Mouse (Mus musculus) testis, adult 2 months (tissue): ENCODE measurements around the gene Nudc. TPM values are rescaled to one million over a fixed set of nuclear protein-coding genes. Genes with fewer than 3 reads are reported as not detected.

Source experiments
- H3K27ac ChIP-seq: fragments of 200-500 bp; 2 replicates; pipeline ENCODE4 v1.5.1; 2012; ENCODE audit warnings: low read depth, low read length; ENCODE audit not compliant: control insufficient read depth, insufficient read depth
- H3K27me3 ChIP-seq: fragments of 200-500 bp; 2 replicates; pipeline ENCODE4 v1.6.1; 2012; ENCODE audit warnings: mild to moderate bottlenecking, low read length, moderate library complexity; ENCODE audit not compliant: control insufficient read depth, insufficient read depth
- H3K36me3 ChIP-seq: fragments of 200-500 bp; 2 replicates; pipeline ENCODE4 v1.6.1; 2012; ENCODE audit warnings: mild to moderate bottlenecking, low read length; ENCODE audit not compliant: control insufficient read depth, insufficient read depth
- H3K4me1 ChIP-seq: fragments of 200-500 bp; 2 replicates; pipeline ENCODE4 v1.6.1; 2012; ENCODE audit warnings: low read length; ENCODE audit not compliant: control insufficient read depth, insufficient read depth
- H3K4me3 ChIP-seq: fragments of 200-500 bp; 2 replicates; pipeline ENCODE4 v1.5.1; 2012; ENCODE audit warnings: low read depth, mild to moderate bottlenecking, low read length, moderate library complexity, mixed read lengths; ENCODE audit not compliant: control insufficient read depth
- CTCF ChIP-seq: fragments of 200-500 bp; IDR thresholded peaks from 2 replicates; pipeline ENCODE4 v1.5.1; 2012; ENCODE audit warnings: low read depth, mild to moderate bottlenecking, inconsistent platforms, low read length, moderate library complexity; ENCODE audit not compliant: control insufficient read depth, insufficient read depth, insufficient replicate concordance
- POLR2A ChIP-seq: fragments of 200-500 bp; IDR thresholded peaks from 2 replicates; pipeline ENCODE4 v1.6.1; 2012; ENCODE audit warnings: low read depth, mild to moderate bottlenecking, inconsistent platforms, low read length, moderate library complexity; ENCODE audit not compliant: control insufficient read depth
- polyA plus RNA-seq: library from polyadenylated mRNA; depleted of rRNA; stranded (reverse); fragments of >200 nt; gene quantifications from 2 replicates; pipeline ENCODE4 v1.2.3, GENCODE M21; 2012; rRNA removed

The Nudc gene
- polyA plus RNA-seq = 83.0 and 104 TPM in 2 replicates

- TF ChIP-seq POLR2A (peak; percentile 93), CTCF (no peak)
- H3K4me1 ChIP-seq = peaks cover 6% of the 10 kb centered on the region
- peak within 1 kb of the TSS; percentile 92 for H3K27ac ChIP-seq
These were observed at the start of gene Nudc for GRCm38 (mm10) chr4:133545272-133546231. Gene Nudc, minus strand, starts transcription at chr4:133545996.

GRCm38 (mm10) chr4:133595538-133595937, 49.7 kb upstream of the Nudc start:
- TF ChIP-seq CTCF (no peak), POLR2A (no peak)
- Histone ChIP-seq H3K4me3 (no peak overlapping the region), H3K27me3 (no peaks in the 10 kb centered on the region), H3K27ac (no peak overlapping the region), H3K4me1 (peaks cover 7% of the 10 kb centered on the region), H3K36me3 (peaks cover 4% of the 10 kb centered on the region)

More at GRCm38 (mm10) chr4:133545272-133546231, at the start of gene Nudc:
- Histone ChIP-seq H3K27me3 (no peaks in the 10 kb centered on the region), H3K36me3 (no peaks in the 10 kb centered on the region), H3K4me3 (peak within 1 kb of the TSS; percentile 91)

GRCm38 (mm10) chr4:133592570-133592969, 46.8 kb upstream of the Nudc start:
- no peaks in the 10 kb centered on the region for H3K4me1 ChIP-seq
- TF ChIP-seq CTCF = peak; percentile 92; the same call in 1 of the 2 replicates
- no peak for TF ChIP-seq POLR2A
- no peak overlapping the region for H3K4me3 ChIP-seq
- H3K27ac ChIP-seq = no peak overlapping the region
- no peaks in the 10 kb centered on the region for H3K27me3 ChIP-seq
- peaks cover 7% of the 10 kb centered on the region for H3K36me3 ChIP-seq

GRCm38 (mm10) chr4:133584059-133584951, 38.5 kb upstream of the Nudc start, which contains the start of gene Gpn2:
Gene Gpn2, plus strand, starts transcription at chr4:133584362.
- Histone ChIP-seq H3K4me3 (peak within 1 kb of the TSS; percentile 99), H3K4me1 (peaks cover 8% of the 10 kb centered on the region), H3K27me3 (no peaks in the 10 kb centered on the region), H3K36me3 (peaks cover 4% of the 10 kb centered on the region), H3K27ac (peak within 1 kb of the TSS; percentile 94)
- no peak for TF ChIP-seq CTCF
- peak; percentile 67 for TF ChIP-seq POLR2A

GRCm38 (mm10) chr4:133583690-133584058, 37.9 kb upstream of the Nudc start:
- peaks cover 8% of the 10 kb centered on the region for H3K4me1 ChIP-seq
- H3K27me3 ChIP-seq = no peaks in the 10 kb centered on the region
- TF ChIP-seq CTCF (no peak), POLR2A (no peak)
- H3K4me3 ChIP-seq = peak overlapping the region; percentile 99
- peak overlapping the region; percentile 91 for H3K27ac ChIP-seq
- peaks cover 5% of the 10 kb centered on the region for H3K36me3 ChIP-seq

- Histone ChIP-seq H3K27ac (no peak overlapping the region), H3K27me3 (no peaks in the 10 kb centered on the region), H3K4me1 (peaks cover 3% of the 10 kb centered on the region), H3K36me3 (peaks cover 4% of the 10 kb centered on the region; the same call in 1 of the 2 replicates), H3K4me3 (no peak overlapping the region)
- no peak for TF ChIP-seq POLR2A
These were observed 32.2 kb upstream of the Nudc start for GRCm38 (mm10) chr4:133577983-133578382.

- peaks cover 4% of the 10 kb centered on the region; the same call in 1 of the 2 replicates for H3K36me3 ChIP-seq
- peaks cover 12% of the 10 kb centered on the region for H3K4me1 ChIP-seq
- peak overlapping the region; percentile 91 for H3K27ac ChIP-seq
- H3K4me3 ChIP-seq = peak overlapping the region; percentile 90
- no peak for TF ChIP-seq POLR2A
- no peak for TF ChIP-seq CTCF
- no peaks in the 10 kb centered on the region for H3K27me3 ChIP-seq
These were observed 29.0 kb upstream of the Nudc start for GRCm38 (mm10) chr4:133574843-133575202.
